Mouse (Mus musculus) cerebellum, adult 2 months (tissue): ENCODE data around the gene Pcgf2. TPM values are rescaled to one million over a fixed set of nuclear protein-coding genes. Genes with fewer than 3 reads are reported as not detected.
"Not testable (repeated sequence)": the region's sequence is repeated elsewhere in the genome, so short reads cannot be mapped to it uniquely, and the experiment has no call there.

Experiments used
- DNase-seq, 2 experiments: peaks; one replicate each; pipeline ENCODE4 v3.0.0; 2021
- H3K27ac ChIP-seq: fragments of 200-500 bp; 2 replicates; pipeline ENCODE4 v1.5.1; 2012; ENCODE audit warnings: low read length, control low read depth, inconsistent platforms; ENCODE audit not compliant: insufficient read depth
- H3K27me3 ChIP-seq: fragments of 200-500 bp; 2 replicates; pipeline ENCODE4 v1.6.1; 2012; ENCODE audit warnings: inconsistent platforms, mild to moderate bottlenecking, low read length, moderate library complexity; ENCODE audit not compliant: control insufficient read depth, insufficient read depth
- H3K4me1 ChIP-seq: fragments of 200-500 bp; 2 replicates; pipeline ENCODE4 v1.6.1; 2011; ENCODE audit warnings: low read length; ENCODE audit not compliant: control insufficient read depth, insufficient read depth
- H3K4me3 ChIP-seq: fragments of 200-500 bp; replicated peaks from 2 replicates; pipeline ENCODE3; 2011; ENCODE audit warnings: mild to moderate bottlenecking, low read depth, low read length, control low read depth; ENCODE audit not compliant: insufficient read depth
- CTCF ChIP-seq: fragments of 200-500 bp; IDR thresholded peaks from 2 replicates; pipeline ENCODE4 v1.5.1; 2011; ENCODE audit warnings: low read depth, mild to moderate bottlenecking, control low read depth, low read length, moderate library complexity, borderline replicate concordance; ENCODE audit not compliant: insufficient read depth
- POLR2A ChIP-seq: fragments of 200-500 bp; IDR thresholded peaks from 2 replicates; pipeline ENCODE4 v1.6.1; 2011; ENCODE audit warnings: low read length, control low read depth, borderline replicate concordance; ENCODE audit not compliant: insufficient read depth
- WGBS: fragments of 180-500 bp; shearing (Covaris S2); methylation state at CpG from one replicate; pipeline ENCODE4 v1.1.7; 2018; 5-methylcytosine and 5-hydroxymethylcytosine counted together
- polyA plus RNA-seq: library from polyadenylated mRNA; depleted of rRNA; stranded (reverse); fragments of >200 nt; gene quantifications from 2 replicates; pipeline ENCODE4 v1.2.3, GENCODE M21; 2012

The Pcgf2 gene
- polyA plus RNA-seq, 1 experiment: 54.3 TPM

- no peak overlapping the region for H3K4me3 ChIP-seq
- no peak overlapping the region for H3K27ac ChIP-seq
- no peak for TF ChIP-seq CTCF
- TF ChIP-seq POLR2A: no peak
- H3K27me3 ChIP-seq: no peaks in the 10 kb centered on the region
- H3K4me1 ChIP-seq: peaks cover 6% of the 10 kb centered on the region; the same call in 1 of the 2 replicates
- DNase-seq: no peak
- 83% methylated on average over 8 of the region's 8 CpGs for WGBS
These were observed 15.7 kb upstream of the Pcgf2 start for GRCm38 (mm10) chr11:97716021-97716420.

GRCm38 (mm10) chr11:97714784-97715760 lies 14.8 kb upstream of the Pcgf2 start:
- no peak for TF ChIP-seq POLR2A
- TF ChIP-seq CTCF: no peak
- no peak for DNase-seq
- Histone ChIP-seq H3K4me3 (no peak overlapping the region), H3K27ac (no peak overlapping the region), H3K4me1 (peaks cover 6% of the 10 kb centered on the region; the same call in 1 of the 2 replicates), H3K27me3 (no peaks in the 10 kb centered on the region)
- 74% methylated on average over 14 of the region's 14 CpGs for WGBS

DNA sequence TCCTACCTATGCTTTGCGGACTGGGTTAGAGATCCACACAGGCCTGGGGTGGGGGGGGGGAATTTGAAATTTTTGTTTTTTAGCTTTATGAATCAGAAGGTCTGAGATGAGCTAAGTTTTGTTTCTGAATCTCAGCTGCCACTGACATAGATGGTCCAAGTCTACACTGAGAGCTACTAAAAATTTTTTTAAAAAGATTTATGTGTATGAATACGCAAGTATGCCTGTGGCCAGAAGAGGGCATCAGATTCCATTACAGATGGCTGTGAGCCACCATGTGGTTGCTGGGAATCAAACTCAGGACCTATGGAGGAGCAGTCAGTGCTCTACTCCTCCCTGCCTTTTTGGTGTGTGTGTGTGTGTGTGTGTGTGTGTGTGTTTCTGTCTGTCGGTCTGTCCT lies 14.1 kb upstream of the Pcgf2 start:
- H3K27me3 ChIP-seq: no peaks in the 10 kb centered on the region
- WGBS: 85% methylated on average over 3 of the region's 3 CpGs
- H3K27ac ChIP-seq: peak overlapping the region; percentile 3; the same call in 1 of the 2 replicates
- DNase-seq: no peak
- no peak overlapping the region for H3K4me3 ChIP-seq
- TF ChIP-seq CTCF: 0 out of 2 replicates have a peak, but pooled peaks have one; percentile 16
- no peak for TF ChIP-seq POLR2A
- peaks cover 6% of the 10 kb centered on the region; the same call in 1 of the 2 replicates for H3K4me1 ChIP-seq

GRCm38 (mm10) chr11:97713896-97714295 lies 13.6 kb upstream of the Pcgf2 start:
- H3K27me3 ChIP-seq: no peaks in the 10 kb centered on the region
- H3K4me3 ChIP-seq: no peak overlapping the region
- 9% methylated on average over 8 of the region's 8 CpGs for WGBS
- peaks cover 6% of the 10 kb centered on the region; the same call in 1 of the 2 replicates for H3K4me1 ChIP-seq
- peak; percentile 58 to 73 for DNase-seq
- no peak for TF ChIP-seq CTCF
- no peak for TF ChIP-seq POLR2A
- peak overlapping the region; percentile 3; the same call in 1 of the 2 replicates for H3K27ac ChIP-seq

- Histone ChIP-seq H3K4me3 (no peak overlapping the region), H3K27ac (no peak overlapping the region), H3K27me3 (no peaks in the 10 kb centered on the region), H3K4me1 (peaks cover 6% of the 10 kb centered on the region; the same call in 1 of the 2 replicates)
- no peak for TF ChIP-seq POLR2A
- DNase-seq: no peak
- WGBS: 79% methylated on average over 15 of the region's 15 CpGs
These were observed 12.0 kb upstream of the Pcgf2 start for GRCm38 (mm10) chr11:97712286-97712685.

DNA sequence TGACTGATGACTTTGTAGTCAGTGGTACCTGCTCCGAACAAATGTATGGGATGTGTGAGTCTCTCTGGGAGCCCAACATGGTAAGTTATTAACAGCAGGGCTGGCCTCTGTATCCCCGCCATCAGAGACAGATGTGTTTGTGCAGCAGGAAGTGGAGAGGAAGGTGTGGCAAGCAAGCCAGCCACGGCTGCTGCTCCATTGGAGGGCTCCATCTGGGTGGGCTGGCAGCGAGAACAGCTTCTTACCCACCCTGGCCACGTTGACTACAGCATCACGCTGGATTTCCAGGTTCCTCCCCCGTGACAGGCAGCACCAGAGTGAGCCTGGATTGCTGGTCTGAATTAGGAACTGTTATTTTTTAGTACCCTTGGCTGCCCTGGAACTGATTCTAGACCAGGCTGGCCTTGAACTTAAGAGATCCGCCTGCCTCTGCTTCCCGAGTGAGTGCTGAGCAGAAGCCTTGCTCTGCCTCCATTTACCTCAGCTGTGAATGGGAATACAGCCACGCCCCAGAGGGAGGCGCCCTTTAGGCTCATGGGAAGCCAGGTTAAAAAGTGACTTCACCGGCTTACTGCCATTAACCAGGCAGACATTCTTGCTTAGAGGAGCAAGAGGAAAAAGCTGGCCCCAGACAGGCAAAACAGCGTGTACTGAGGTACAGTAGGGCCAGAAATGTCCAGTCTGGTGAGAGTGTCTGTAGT lies 11.1 kb upstream of the Pcgf2 start:
- Histone ChIP-seq H3K27ac (no peak overlapping the region), H3K4me3 (no peak overlapping the region), H3K4me1 (peaks cover 6% of the 10 kb centered on the region; the same call in 1 of the 2 replicates), H3K27me3 (no peaks in the 10 kb centered on the region)
- 76% methylated on average over 13 of the region's 13 CpGs for WGBS
- DNase-seq: no peak
- TF ChIP-seq POLR2A (no peak), CTCF (no peak)

- not testable (repeated sequence) for DNase-seq, H3K4me1 ChIP-seq, H3K27ac ChIP-seq, H3K4me3 ChIP-seq, H3K27me3 ChIP-seq
- 73% methylated on average over 2 of the region's 2 CpGs for WGBS
These were observed 9.8 kb upstream of the Pcgf2 start for GRCm38 (mm10) chr11:97710067-97710466.
